ENCODE assay signal across 28 mouse cellular contexts in genomic region chr1:54596151-54596550, GRCm38 (mm10).
"Had no signal": no experiment of that assay in that cellular context is flagged by ENCODE, and none has a peak within 500 bp of the region (broad histone marks: within the 10 kb centered on the region; RNA-seq: fewer than 3 reads in every experiment).

No protein-coding gene starts in this region.

- DNase-seq: gastrocnemius, adult 2 months; gastrocnemius, postnatal 10 days; gastrocnemius, postnatal 25 days; heart, adult 18-20 months; heart, postnatal 10 days; heart, postnatal 4 days; kidney, adult 18-20 months; kidney, adult 8-10 months; kidney, postnatal 10 days; kidney, postnatal 25 days; kidney, postnatal 4 days; liver; liver, embryonic 13.5 days had no signal

- H3K27ac ChIP-seq: gastrocnemius, adult 2 months; heart, embryonic 10.5 days; hindbrain, embryonic 10.5 days; hindbrain, embryonic 12.5 days; hindbrain, embryonic 14.5 days; intestine, embryonic 15.5 days; layer of hippocampus, adult 2 months; left cerebral cortex, adult 2 months; limb, embryonic 10.5 days; limb, embryonic 12.5 days; liver, embryonic 13.5 days; liver, embryonic 15.5 days had no signal

- H3K9ac ChIP-seq: heart, embryonic 12.5 days; hindbrain, embryonic 12.5 days; hindbrain, embryonic 14.5 days; intestine, embryonic 15.5 days; limb, embryonic 12.5 days; liver, embryonic 13.5 days; liver, embryonic 15.5 days had no signal

- H3K36me3 ChIP-seq: heart, embryonic 10.5 days; heart, embryonic 12.5 days; hindbrain, embryonic 10.5 days; hindbrain, embryonic 12.5 days; intestine, embryonic 15.5 days; limb, embryonic 10.5 days; limb, embryonic 12.5 days; liver, embryonic 13.5 days; liver, embryonic 15.5 days had no signal

- H3K27me3 ChIP-seq: heart, embryonic 12.5 days; hindbrain, embryonic 12.5 days; intestine, embryonic 15.5 days; limb, embryonic 12.5 days; liver, embryonic 13.5 days; liver, embryonic 15.5 days had no signal

- ATAC-seq: hindbrain, embryonic 16.5 days; inflammation-experienced regulatory T-cells, adult 6 months; intestine, embryonic 15.5 days; intestine, postnatal 0 days had no signal

- H3K9me3 ChIP-seq: heart, embryonic 10.5 days; hindbrain, embryonic 10.5 days; hindbrain, embryonic 12.5 days; intestine, embryonic 15.5 days; limb, embryonic 10.5 days; liver, embryonic 13.5 days; liver, embryonic 15.5 days had no signal

- H3K4me2 ChIP-seq: heart, embryonic 12.5 days; hindbrain, embryonic 12.5 days; hindbrain, embryonic 14.5 days; intestine, embryonic 15.5 days; limb, embryonic 12.5 days; liver, embryonic 11.5 days; liver, embryonic 13.5 days; liver, embryonic 15.5 days had no signal

- H3K4me1 ChIP-seq: heart, embryonic 10.5 days; heart, embryonic 12.5 days; hindbrain, embryonic 10.5 days; hindbrain, embryonic 12.5 days; intestine, embryonic 15.5 days; limb, embryonic 10.5 days; limb, embryonic 12.5 days; liver, embryonic 13.5 days; liver, embryonic 15.5 days had no signal

- H3K4me3 ChIP-seq: gastrocnemius, adult 2 months; heart, embryonic 10.5 days; heart, embryonic 12.5 days; hindbrain, embryonic 10.5 days; hindbrain, embryonic 12.5 days; intestine, embryonic 15.5 days; layer of hippocampus, adult 2 months; left cerebral cortex, adult 2 months; limb, embryonic 10.5 days; limb, embryonic 12.5 days; liver, embryonic 13.5 days; liver, embryonic 15.5 days had no signal
